Mouse (Mus musculus): ENCODE data around the gene Mfsd4a. TPM values are rescaled to one million over a fixed set of nuclear protein-coding genes. Genes with fewer than 3 reads are reported as not detected.
A peak's percentile ranks its signal among the peaks of the same experiment; 100 is the strongest.

Gene Mfsd4a
- total RNA-seq, 1 experiment from 2014 or later, result 3.4 TPM

DNA sequence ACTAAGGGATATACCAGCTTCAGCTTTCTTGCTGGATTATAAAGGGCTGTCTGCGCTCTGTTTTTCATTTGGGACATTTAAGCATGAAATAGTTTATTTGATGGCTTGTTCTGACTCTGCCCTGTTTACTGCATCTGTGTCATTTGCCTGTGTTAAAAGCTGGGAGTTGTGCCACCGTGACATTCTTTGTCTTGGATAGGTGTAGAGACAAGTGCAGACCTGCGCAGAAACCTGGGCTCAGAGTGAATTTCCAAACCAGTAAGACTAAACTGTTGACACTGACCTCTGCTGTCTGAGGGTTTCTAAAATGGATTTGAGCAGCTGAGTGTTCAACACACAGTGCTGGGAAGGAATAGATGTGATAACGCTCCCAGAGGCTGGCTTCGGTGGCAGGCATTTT is 39.9 kb downstream of the Mfsd4a start:
- ATAC-seq (ENCODE audit: extremely low read depth, insufficient number of reproducible peaks, low FRiP score, poor library complexity, severe bottlenecking), result no peak

DNA sequence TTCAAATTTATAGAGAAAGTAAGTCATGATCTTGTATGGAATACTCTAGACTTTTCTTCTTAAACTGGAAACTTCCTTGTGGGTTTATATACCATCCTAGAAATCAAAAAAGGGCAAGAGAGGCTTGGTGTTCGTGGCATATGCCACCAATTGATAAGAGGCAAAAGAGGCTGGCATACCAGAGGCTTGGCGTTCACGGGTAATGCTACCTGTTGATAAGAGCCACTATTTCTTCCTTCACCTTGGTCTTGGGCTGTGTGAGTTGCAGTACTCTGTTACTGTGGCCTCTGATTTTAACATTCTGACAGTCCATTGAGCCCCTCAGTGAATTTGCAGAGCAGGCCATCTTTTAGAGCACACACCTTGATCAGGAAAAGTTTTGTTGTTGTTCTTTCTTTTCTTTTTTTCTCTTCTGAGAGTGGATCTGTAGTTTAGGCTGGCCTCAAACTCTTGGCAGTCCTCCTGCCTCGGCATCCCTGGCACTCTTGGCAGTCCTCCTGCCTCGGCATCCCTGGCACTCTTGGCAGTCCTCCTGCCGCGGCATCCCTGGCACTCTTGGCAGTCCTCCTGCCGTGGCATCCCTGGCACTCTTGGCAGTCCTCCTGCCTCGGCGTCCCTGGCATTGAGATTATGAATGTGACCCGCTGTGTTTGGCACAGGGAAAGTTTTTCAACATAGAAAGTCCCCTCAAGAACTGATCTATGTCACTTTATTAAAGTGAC is 40.8 kb downstream of the Mfsd4a start:
- no peak for ATAC-seq (ENCODE audit: extremely low read depth, insufficient number of reproducible peaks, low FRiP score, poor library complexity, severe bottlenecking)

DNA sequence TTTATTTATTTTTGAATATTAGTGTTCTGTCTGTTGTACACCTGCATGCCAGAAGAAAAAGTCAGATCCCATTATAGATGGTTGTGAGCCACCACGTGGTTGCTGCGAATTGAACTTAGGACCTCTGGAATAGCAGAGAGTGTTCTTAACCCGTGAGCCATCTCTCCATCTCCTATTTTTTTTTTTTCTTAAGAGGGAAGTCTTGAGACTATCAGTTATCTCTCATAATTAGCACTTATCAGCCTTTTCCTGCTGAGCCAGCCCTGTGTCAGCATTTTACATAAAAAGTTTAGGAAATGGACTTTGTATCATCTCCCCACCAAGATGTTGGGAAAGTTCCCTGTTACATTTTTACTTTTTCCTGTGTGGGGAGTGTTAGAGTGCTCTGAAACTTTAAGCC is 45.8 kb downstream of the Mfsd4a start:
- no peak for ATAC-seq (ENCODE audit: extremely low read depth, insufficient number of reproducible peaks, low FRiP score, poor library complexity, severe bottlenecking)

DNA sequence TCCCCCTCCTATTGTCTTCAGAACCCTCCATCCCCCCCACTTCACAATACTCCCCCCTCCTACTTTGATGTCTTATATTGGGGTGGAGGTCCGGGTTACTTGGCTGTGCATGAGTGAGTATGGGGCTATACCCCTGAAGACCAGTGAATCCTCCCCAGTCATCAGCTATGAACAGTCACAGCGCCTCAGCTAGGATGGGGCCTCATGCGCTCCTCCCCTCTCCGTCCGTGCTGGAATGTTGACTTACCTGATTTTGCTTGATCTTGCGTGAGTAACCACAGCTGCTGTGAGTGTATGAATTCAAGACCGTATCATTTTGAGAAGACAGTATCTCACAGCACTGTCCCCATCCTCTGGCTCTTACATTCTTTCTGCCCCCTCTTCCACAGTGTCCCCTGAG is 48.0 kb downstream of the Mfsd4a start:
- no peak for ATAC-seq (ENCODE audit: extremely low read depth, insufficient number of reproducible peaks, low FRiP score, poor library complexity, severe bottlenecking)

DNA sequence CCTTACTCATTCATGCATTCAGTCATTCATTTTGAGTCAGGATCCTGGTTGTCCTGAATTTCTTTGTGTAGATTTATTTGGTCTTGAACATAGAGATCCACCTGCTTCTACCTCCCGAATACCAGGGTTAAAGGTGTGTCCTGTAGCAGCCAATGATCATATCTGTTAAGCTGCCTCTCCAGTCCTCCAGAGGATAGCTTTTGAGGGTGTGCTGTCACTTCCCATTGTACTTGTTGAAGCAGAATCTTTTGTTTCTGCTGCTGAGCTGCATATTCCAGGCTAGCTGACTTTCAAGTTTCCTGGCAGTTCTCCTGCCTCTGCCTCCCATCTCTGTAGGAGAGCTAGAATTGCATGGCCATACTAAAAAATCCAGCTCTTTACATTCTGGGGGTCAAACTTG is 51.2 kb downstream of the Mfsd4a start:
- ATAC-seq (ENCODE audit: extremely low read depth, insufficient number of reproducible peaks, low FRiP score, poor library complexity, severe bottlenecking), result no peak

DNA sequence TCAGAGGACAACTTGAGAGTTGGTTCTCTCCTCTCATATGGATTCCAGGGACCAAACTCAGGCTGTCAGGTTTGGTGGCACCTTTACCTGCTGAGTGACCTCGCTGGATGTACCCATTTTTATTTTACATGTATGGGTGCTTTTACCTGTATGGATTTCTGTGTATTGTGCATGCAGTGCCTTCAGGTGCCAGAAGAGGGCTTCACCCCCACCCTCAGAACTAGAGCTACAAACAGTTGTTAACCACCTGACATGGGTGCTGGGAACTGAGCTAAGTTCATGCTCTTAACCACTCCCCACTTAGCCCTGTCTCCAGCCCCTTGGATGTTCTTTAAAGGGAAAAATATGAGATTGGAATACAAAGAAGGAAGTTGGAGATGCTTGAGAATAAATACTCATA is 53.1 kb downstream of the Mfsd4a start:
- ATAC-seq (ENCODE audit: extremely low read depth, insufficient number of reproducible peaks, low FRiP score, poor library complexity, severe bottlenecking), result no peak

DNA sequence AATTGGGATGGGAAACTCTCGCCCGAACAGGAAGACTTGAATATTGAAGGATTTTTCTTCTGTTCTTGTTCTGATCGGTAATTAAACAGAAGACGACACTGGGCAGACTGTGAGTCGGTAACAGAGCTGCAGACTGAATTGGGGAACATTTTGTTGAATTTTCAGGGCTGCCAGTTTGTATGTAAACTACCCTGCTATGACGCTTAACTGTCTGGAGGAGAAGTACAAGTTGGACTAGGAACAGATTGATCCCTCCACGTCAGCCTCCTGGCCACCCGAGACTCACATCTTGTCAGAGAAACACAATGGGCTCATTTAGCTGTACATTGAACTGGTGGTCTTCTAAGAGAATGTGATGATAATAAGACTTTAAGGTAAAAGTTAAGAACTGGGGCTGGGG is 55.0 kb downstream of the Mfsd4a start:
- no peak for ATAC-seq (ENCODE audit: extremely low read depth, insufficient number of reproducible peaks, low FRiP score, poor library complexity, severe bottlenecking)

DNA sequence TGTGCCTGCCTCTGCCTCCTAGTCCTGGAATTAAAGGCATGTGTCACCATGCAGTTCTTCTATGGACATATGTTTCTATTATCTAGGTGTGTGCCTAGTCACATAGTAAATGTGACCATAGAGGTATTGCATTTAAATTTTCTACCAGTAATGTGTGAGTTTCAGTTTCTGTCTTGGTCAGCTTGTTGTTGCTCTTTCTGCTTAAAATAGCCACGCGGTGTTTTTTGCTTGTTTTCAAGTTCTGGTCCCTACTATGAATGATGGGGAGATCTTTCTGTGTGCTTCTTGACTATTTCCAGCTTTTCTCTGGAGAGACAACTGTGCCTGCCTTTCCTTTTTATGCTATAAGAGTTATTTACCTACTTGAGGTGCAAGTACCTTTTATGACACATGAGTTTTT is 56.1 kb downstream of the Mfsd4a start:
- ATAC-seq (ENCODE audit: extremely low read depth, insufficient number of reproducible peaks, low FRiP score, poor library complexity, severe bottlenecking), result no peak

DNA sequence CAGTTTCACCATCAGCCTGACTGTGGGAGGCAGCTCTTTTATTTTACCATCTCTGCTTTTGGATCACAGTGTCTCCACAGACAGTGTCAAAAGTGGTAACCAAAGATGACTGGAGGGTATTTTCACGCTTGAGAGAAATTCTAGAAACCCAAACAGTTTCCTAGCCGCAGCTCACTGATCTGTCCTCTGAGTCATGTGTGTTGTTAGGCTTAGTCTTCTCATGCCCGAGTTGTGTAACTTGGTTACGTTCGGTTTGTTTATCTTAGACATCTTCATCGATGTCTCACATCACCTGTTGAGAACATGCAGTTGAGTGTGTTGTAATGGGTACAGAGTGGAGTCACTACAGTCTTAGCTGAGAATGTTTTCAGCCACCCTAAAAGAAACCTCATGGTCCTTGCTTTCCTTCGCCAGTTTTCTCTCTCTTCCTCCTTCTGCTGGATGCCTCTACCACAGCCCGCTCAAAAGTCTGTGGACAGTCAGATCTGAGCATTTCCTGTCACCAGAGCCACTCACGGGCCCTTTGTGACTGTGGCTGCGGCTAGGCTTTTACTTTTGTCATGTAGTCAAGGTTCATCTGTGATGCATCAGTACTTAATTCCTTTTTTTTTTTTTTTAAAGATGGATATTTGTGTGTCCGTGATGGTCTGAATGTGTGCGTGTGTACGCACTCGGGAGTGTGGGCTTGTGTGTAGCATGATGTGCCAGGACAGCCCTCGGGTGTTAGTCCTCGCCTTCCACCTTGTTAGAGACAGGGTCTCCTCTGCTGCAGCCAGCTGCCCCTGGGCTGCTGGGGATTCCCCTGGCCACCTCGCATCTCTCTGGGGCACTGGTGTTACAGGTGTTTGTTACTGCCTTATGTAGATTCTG is 57.0 kb downstream of the Mfsd4a start:
- peak; percentile 33 for ATAC-seq (ENCODE audit: extremely low read depth, insufficient number of reproducible peaks, low FRiP score, poor library complexity, severe bottlenecking)

DNA sequence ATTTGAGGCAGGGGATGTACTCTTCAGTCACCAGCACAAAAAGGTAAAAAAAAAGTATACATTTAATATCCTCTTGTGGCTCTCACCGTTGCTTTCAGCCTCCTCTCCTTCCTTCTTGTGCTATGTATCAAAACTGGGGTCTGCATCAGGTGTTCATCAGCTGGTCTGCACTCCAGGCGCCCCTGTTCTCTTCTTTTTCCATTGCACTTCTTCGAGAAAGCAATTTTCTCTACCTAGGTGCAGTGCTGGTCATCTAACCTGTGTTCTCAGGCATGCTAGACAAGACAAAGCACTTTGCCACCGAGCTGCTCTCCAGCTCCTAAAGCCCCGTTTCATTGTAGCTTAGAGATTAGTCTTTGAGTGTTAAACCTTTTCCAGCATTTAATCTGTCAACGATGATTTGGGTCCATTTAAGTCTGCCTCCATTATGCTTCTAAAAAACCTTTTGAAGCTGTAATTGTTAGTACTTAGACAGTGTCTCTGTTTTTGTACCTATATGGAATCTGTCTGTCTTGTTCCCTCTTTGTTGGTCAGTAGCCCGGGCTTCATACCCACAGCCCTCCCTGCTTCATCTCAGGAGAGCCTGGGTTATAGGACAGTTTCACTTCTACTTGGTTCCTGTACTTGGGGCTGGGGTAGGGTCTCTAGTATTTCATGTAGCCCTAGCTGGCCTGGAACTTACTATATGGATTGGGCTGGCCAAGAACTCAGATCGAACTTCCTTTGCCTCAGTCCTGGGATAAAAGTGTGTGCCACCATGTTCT is 58.8 kb downstream of the Mfsd4a start:
- no peak for ATAC-seq (ENCODE audit: extremely low read depth, insufficient number of reproducible peaks, low FRiP score, poor library complexity, severe bottlenecking)

DNA sequence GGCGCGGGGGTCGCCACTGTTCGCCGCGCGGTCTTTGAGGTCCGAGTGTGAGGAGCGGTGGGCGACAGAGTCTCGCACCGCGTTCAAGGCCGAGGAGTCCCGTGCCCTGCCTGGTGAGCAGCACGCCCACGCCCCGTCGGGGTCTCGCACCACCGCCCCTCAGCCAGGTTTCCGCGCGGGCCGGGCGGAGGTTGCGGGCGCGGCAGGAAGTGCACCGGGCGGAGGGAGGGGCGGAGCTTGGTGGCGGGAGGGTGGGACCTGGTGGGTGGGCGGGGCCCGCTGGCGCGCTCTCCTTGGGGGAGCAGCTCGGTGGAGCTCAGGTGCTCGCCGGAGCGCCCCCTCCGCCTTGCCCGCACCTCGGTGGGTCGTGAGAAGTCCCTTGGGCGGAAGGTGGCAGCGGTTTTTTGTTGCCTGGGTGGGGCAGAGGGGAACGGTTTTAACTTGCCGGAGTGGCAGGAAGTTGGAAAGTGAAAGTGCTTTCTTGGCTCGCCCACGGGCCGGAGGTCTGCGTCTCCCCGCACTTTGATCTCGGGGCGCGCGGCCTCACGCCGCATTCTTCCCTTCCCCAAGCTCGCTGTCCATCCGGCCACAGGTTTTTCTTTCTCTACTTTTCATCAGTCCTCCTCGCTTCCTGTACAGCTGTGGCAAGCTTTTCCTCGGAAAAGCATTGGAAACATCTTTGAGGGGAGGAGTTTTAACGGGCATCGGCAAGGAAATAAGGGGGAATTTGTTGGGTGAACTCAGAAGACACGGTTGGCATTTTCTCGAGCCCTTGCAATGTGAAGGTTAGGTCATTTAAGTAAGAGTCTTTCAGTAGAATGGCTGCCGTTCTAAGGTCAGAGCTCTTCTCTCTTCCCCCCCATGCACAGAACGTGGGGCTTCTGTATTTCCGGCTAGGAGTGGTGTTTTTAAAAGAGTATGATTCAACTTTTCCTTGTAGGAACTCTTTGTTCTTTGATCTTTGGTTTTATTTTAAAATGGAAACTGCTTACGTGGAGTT is 59.7 kb downstream of the Mfsd4a start:
- peak; percentile 65 for ATAC-seq (ENCODE audit: extremely low read depth, insufficient number of reproducible peaks, low FRiP score, poor library complexity, severe bottlenecking)

DNA sequence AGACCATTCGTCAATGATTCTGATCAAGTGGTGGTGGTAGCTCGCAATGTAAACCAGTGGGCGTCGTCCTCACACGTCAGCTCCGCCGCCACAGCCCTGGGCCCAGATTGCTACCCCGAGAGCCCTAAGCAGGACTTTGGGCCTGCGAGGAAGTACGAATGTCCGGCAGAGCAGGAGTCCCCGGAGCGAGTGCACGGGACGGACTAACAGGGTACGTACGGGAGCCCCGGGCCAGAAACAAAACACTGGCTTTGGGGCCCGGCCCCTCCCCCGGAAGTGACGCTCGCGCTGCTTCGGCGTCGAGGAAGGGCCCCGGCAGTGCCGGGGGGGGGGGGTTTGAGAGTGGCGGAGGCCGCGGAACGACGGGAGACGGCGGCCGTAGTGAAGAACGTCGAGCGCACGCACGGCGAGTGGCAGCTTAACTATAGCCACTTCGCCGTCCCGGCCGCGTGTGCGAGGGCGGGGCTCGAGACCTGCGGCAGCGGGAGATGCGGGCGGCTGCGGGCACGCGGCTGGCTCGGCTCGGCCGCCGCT is 60.5 kb downstream of the Mfsd4a start, which contains the start of gene Elk4:
Gene Elk4, plus strand, starts transcription at position 326 of the 534 bp plus-strand sequence.
- peak; percentile 61 for ATAC-seq (ENCODE audit: extremely low read depth, insufficient number of reproducible peaks, low FRiP score, poor library complexity, severe bottlenecking)

DNA sequence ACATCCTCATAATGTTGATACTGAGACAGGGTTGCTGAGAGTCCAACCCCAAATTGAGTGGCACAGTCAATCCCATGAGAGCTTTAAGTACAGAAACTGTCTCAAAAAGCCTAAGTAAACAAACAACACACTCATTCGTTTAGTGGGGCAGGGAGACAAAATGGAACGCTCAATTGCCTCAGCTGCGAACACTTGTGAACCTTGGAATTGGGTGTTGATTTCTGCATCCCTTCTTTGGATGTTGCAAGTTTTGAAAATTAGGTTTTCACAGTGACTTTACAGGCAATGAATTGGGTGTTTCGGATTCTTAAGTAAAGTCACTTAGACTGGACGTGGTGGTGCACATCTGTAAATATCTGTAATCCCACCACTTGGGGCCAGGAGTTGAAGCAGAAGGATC is 61.1 kb downstream of the Mfsd4a start:
- ATAC-seq (ENCODE audit: extremely low read depth, insufficient number of reproducible peaks, low FRiP score, poor library complexity, severe bottlenecking), result no peak

DNA sequence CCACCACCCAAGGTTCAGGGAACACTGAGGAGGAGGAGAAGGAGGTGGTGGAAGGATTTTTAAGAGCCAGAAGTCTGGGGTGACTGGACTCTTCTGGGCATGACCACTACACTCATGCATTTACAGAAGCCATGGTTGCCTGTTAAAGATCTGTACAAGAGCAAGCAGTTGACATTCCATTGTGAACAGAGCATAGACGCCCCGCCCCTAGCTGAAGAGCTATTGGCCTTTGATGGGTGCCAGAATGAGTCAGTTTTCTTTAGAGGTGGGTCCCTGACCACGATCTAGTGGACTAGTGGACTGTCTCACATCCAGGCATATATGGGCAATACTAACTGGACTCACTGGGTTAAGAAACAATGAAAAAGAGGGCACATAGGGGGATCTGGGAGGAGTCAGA is 61.8 kb downstream of the Mfsd4a start:
- no peak for ATAC-seq (ENCODE audit: extremely low read depth, insufficient number of reproducible peaks, low FRiP score, poor library complexity, severe bottlenecking)

DNA sequence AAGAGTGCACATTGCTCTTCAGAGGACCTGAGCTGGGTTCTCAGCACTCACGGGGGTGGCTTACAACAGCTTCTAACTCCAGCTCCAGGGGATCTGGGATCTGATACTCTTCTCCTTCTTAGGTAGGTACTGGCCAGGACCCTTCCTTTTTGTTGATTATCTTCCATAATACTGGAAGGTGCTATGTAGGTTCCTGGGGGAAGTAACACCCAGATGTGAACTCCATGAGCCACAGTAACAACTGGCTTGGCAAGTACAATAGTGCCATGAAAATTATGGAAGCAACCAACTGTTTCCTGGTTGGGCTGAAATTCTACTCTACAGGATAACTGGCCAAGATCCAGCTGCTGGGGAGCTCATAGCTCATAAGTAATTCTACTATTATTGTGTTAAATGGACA is 62.4 kb downstream of the Mfsd4a start:
- ATAC-seq (ENCODE audit: extremely low read depth, insufficient number of reproducible peaks, low FRiP score, poor library complexity, severe bottlenecking), result no peak

DNA sequence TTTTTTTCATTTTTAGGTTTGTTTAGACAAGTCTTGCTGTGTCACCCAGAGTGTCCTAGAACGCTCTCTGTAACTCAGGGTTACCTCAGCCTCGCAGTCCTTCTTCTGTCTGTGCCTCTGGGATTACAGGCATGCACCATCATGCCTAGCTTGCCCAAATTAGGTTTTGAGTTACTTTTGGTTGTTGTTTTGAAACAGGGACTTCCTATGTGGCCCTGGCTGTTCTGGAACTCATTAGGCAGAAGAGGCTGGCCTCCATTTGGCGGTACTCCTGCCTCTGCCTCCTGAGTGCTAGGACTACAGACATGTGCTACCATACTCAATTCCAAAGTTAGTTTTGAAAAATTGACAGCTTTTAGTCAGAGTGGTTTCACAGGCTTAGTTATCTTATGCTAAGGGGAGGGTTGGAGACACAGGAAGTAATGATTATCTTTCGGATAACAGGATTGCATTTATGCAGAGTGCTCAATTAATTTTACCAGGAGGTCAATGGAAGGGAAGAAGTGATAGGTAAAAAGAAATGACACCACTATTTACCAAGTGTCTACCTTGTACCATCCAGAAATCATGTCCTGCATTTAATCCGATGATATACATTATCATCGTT is 63.2 kb downstream of the Mfsd4a start:
- no peak for ATAC-seq (ENCODE audit: extremely low read depth, insufficient number of reproducible peaks, low FRiP score, poor library complexity, severe bottlenecking)

DNA sequence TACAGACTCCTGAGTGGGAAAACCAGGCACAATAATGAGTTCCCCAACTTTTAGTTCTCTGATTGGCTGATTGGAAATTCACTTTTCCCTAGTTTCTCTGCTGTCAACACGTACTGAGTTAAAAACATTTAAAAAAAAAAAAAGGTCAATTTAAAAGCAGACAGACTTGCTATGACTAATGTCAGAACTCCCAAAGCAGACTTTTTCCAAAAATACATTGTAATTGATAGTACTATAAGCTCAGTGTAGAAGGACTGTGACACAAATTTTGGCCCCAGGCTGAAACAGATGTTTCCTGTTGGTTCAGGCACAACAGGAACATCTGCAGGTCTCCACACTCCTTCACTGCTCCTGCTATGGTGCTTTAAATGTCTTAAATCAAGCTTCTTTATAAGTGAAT is 64.0 kb downstream of the Mfsd4a start:
- ATAC-seq (ENCODE audit: extremely low read depth, insufficient number of reproducible peaks, low FRiP score, poor library complexity, severe bottlenecking), result no peak

DNA sequence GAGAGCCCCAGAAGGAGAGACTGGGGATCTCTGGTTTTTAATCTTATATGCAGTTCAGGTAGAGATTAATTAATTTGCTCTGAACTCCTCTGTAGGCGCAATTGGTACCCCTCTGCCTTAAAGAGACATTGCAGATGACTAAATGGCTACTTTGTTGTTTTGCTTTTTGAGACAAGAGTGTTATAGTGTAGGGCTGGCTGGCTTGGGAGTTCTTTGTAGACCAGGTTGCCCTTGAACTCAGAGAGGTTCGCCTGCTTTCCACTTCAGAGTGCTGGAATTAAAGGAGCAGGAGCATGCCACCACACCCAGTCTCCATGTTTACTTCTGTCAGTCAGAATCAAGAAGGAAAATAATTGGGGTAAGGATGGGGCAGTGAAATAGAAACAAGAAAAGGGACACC is 64.8 kb downstream of the Mfsd4a start:
- ATAC-seq (ENCODE audit: extremely low read depth, insufficient number of reproducible peaks, low FRiP score, poor library complexity, severe bottlenecking), result no peak
